Mouse (Mus musculus): ENCODE measurements around the gene Ppt2. TPM values are rescaled to one million over a fixed set of nuclear protein-coding genes. Genes with fewer than 3 reads are reported as not detected.

Ppt2 gene
- polyA plus RNA-seq, 1 experiment from 2014 or later: 32.9 TPM

GRCm38 (mm10) chr17:34606186-34607039 is 21.9 kb downstream of the Ppt2 start:
- peak overlapping the region; percentile 89 for H3K4me2 ChIP-seq (ENCODE audit: low read depth, low read length)
- ATAC-seq: no peak
- H3K4me1 ChIP-seq (ENCODE audit: control insufficient read depth, insufficient read depth, low read length): peaks cover 39% of the 10 kb centered on the region
- peak overlapping the region; percentile 99 for H3K9ac ChIP-seq (ENCODE audit: low read depth, low read length)
- 10% methylated on average over 31 of the region's 32 CpGs for WGBS
- H3K36me3 ChIP-seq (ENCODE audit: control insufficient read depth, insufficient read depth, low read length): 0 out of 2 replicates have a peak, but pooled peaks cover 4% of the 10 kb centered on the region
- H3K27ac ChIP-seq (ENCODE audit: low read length): peak overlapping the region; percentile 89
- no peaks in the 10 kb centered on the region for H3K27me3 ChIP-seq (replicated peaks; ENCODE audit: control insufficient read depth, insufficient read depth, low read length)
- H3K9me3 ChIP-seq (ENCODE audit: control insufficient read depth, low read length): no peaks in the 10 kb centered on the region
- H3K4me3 ChIP-seq (ENCODE audit: low read length): peak overlapping the region; percentile 89

GRCm38 (mm10) chr17:34605609-34606008 is 22.7 kb downstream of the Ppt2 start:
- H3K4me2 ChIP-seq (ENCODE audit: low read depth, low read length): peak overlapping the region; percentile 89
- H3K27ac ChIP-seq (ENCODE audit: low read length): peak overlapping the region; percentile 92
- H3K9ac ChIP-seq (ENCODE audit: low read depth, low read length): peak overlapping the region; percentile 99
- WGBS: 1% methylated on average over 27 of the region's 30 CpGs
- H3K4me1 ChIP-seq (ENCODE audit: control insufficient read depth, insufficient read depth, low read length): peaks cover 39% of the 10 kb centered on the region
- H3K27me3 ChIP-seq (replicated peaks; ENCODE audit: control insufficient read depth, insufficient read depth, low read length): no peaks in the 10 kb centered on the region
- peaks cover 6% of the 10 kb centered on the region; the same call in 1 of the 2 replicates for H3K36me3 ChIP-seq (ENCODE audit: control insufficient read depth, insufficient read depth, low read length)
- no peaks in the 10 kb centered on the region for H3K9me3 ChIP-seq (ENCODE audit: control insufficient read depth, low read length)
- peak; percentile 44 for ATAC-seq
- H3K4me3 ChIP-seq (ENCODE audit: low read length): peak overlapping the region; percentile 89

- Histone ChIP-seq H3K4me2 (ENCODE audit: low read depth, low read length) (peak overlapping the region; percentile 68), H3K27me3 (replicated peaks; ENCODE audit: control insufficient read depth, insufficient read depth, low read length) (no peaks in the 10 kb centered on the region), H3K9me3 (ENCODE audit: control insufficient read depth, low read length) (no peaks in the 10 kb centered on the region), H3K27ac (ENCODE audit: low read length) (peak overlapping the region; percentile 92), H3K36me3 (ENCODE audit: control insufficient read depth, insufficient read depth, low read length) (peaks cover 7% of the 10 kb centered on the region), H3K4me3 (ENCODE audit: low read length) (peak overlapping the region; percentile 89), H3K4me1 (ENCODE audit: control insufficient read depth, insufficient read depth, low read length) (peaks cover 39% of the 10 kb centered on the region), H3K9ac (ENCODE audit: low read depth, low read length) (peak overlapping the region; percentile 99)
- WGBS: 9% methylated on average over 24 of the region's 24 CpGs
- no peak for ATAC-seq
These were observed 23.6 kb downstream of the Ppt2 start for GRCm38 (mm10) chr17:34604511-34605237.

GRCm38 (mm10) chr17:34604061-34604508 is 24.2 kb downstream of the Ppt2 start, which contains the start of gene Agpat1:
Agpat1 (plus strand) TSS chr17:34604262.
- H3K4me1 ChIP-seq (ENCODE audit: control insufficient read depth, insufficient read depth, low read length): peaks cover 39% of the 10 kb centered on the region
- H3K27ac ChIP-seq (ENCODE audit: low read length): peak within 1 kb of the TSS; percentile 92

GRCm38 (mm10) chr17:34603375-34604060 is 24.8 kb downstream of the Ppt2 start, which contains the start of gene Rnf5:
Rnf5 (minus strand) TSS chr17:34603690.
- Histone ChIP-seq H3K9ac (ENCODE audit: low read depth, low read length) (peak within 1 kb of the TSS; percentile 99), H3K27me3 (replicated peaks; ENCODE audit: control insufficient read depth, insufficient read depth, low read length) (no peaks in the 10 kb centered on the region), H3K4me2 (ENCODE audit: low read depth, low read length) (peak within 1 kb of the TSS; percentile 68), H3K4me1 (ENCODE audit: control insufficient read depth, insufficient read depth, low read length) (peaks cover 34% of the 10 kb centered on the region), H3K4me3 (ENCODE audit: low read length) (peak within 1 kb of the TSS; percentile 89), H3K36me3 (ENCODE audit: control insufficient read depth, insufficient read depth, low read length) (peaks cover 7% of the 10 kb centered on the region), H3K9me3 (ENCODE audit: control insufficient read depth, low read length) (no peaks in the 10 kb centered on the region), H3K27ac (ENCODE audit: low read length) (peak within 1 kb of the TSS; percentile 92)
- ATAC-seq: peak; percentile 96
- under 1% methylated on average over 30 of the region's 30 CpGs for WGBS

More at GRCm38 (mm10) chr17:34604061-34604508, 24.2 kb downstream of the Ppt2 start, which contains the start of gene Agpat1:
- no peaks in the 10 kb centered on the region for H3K9me3 ChIP-seq (ENCODE audit: control insufficient read depth, low read length)
- 0% methylated on average over 35 of the region's 35 CpGs for WGBS
- peaks cover 7% of the 10 kb centered on the region for H3K36me3 ChIP-seq (ENCODE audit: control insufficient read depth, insufficient read depth, low read length)
- H3K9ac ChIP-seq (ENCODE audit: low read depth, low read length): peak within 1 kb of the TSS; percentile 99
- peak within 1 kb of the TSS; percentile 68 for H3K4me2 ChIP-seq (ENCODE audit: low read depth, low read length)
- H3K4me3 ChIP-seq (ENCODE audit: low read length): peak within 1 kb of the TSS; percentile 89
- no peaks in the 10 kb centered on the region for H3K27me3 ChIP-seq (replicated peaks; ENCODE audit: control insufficient read depth, insufficient read depth, low read length)
- peak; percentile 92 for ATAC-seq

- peaks cover 33% of the 10 kb centered on the region for H3K4me1 ChIP-seq (ENCODE audit: control insufficient read depth, insufficient read depth, low read length)
- H3K4me3 ChIP-seq (ENCODE audit: low read length): no peak overlapping the region
- H3K36me3 ChIP-seq (ENCODE audit: control insufficient read depth, insufficient read depth, low read length): peaks cover 7% of the 10 kb centered on the region
- no peaks in the 10 kb centered on the region for H3K27me3 ChIP-seq (replicated peaks; ENCODE audit: control insufficient read depth, insufficient read depth, low read length)
- no peak overlapping the region for H3K27ac ChIP-seq (ENCODE audit: low read length)
- no peak overlapping the region for H3K9ac ChIP-seq (ENCODE audit: low read depth, low read length)
- 88% methylated on average over 12 of the region's 12 CpGs for WGBS
- no peak for ATAC-seq
- H3K9me3 ChIP-seq (ENCODE audit: control insufficient read depth, low read length): no peaks in the 10 kb centered on the region
- peak overlapping the region; percentile 66; the same call in 1 of the 2 replicates for H3K4me2 ChIP-seq (ENCODE audit: low read depth, low read length)
These were observed 26.5 kb downstream of the Ppt2 start for GRCm38 (mm10) chr17:34601796-34602195.

GRCm38 (mm10) chr17:34599891-34600290 is 28.4 kb downstream of the Ppt2 start:
- ATAC-seq: no peak
- Histone ChIP-seq H3K4me3 (ENCODE audit: low read length) (no peak overlapping the region), H3K27ac (ENCODE audit: low read length) (no peak overlapping the region), H3K36me3 (ENCODE audit: control insufficient read depth, insufficient read depth, low read length) (peaks cover 16% of the 10 kb centered on the region), H3K9me3 (ENCODE audit: control insufficient read depth, low read length) (no peaks in the 10 kb centered on the region), H3K27me3 (replicated peaks; ENCODE audit: control insufficient read depth, insufficient read depth, low read length) (no peaks in the 10 kb centered on the region), H3K4me2 (ENCODE audit: low read depth, low read length) (no peak overlapping the region), H3K9ac (ENCODE audit: low read depth, low read length) (peak overlapping the region; percentile 10; the same call in 1 of the 2 replicates), H3K4me1 (ENCODE audit: control insufficient read depth, insufficient read depth, low read length) (peaks cover 27% of the 10 kb centered on the region)
- 77% methylated on average over 9 of the region's 9 CpGs for WGBS

GRCm38 (mm10) chr17:34597566-34598095 is 30.7 kb downstream of the Ppt2 start, which contains the start of gene Ager:
Ager (plus strand) TSS chr17:34597862.
- Histone ChIP-seq H3K36me3 (ENCODE audit: control insufficient read depth, insufficient read depth, low read length) (peaks cover 19% of the 10 kb centered on the region), H3K9ac (ENCODE audit: low read depth, low read length) (peak within 1 kb of the TSS; percentile 40; the same call in 1 of the 2 replicates), H3K9me3 (ENCODE audit: control insufficient read depth, low read length) (no peaks in the 10 kb centered on the region), H3K4me2 (ENCODE audit: low read depth, low read length) (no peak within 1 kb of the TSS), H3K4me1 (ENCODE audit: control insufficient read depth, insufficient read depth, low read length) (peaks cover 35% of the 10 kb centered on the region), H3K27ac (ENCODE audit: low read length) (peak within 1 kb of the TSS; percentile 28), H3K27me3 (replicated peaks; ENCODE audit: control insufficient read depth, insufficient read depth, low read length) (no peaks in the 10 kb centered on the region), H3K4me3 (ENCODE audit: low read length) (no peak within 1 kb of the TSS)
- no peak for ATAC-seq
- 12% methylated on average over 6 of the region's 6 CpGs for WGBS
